Mouse (Mus musculus): ENCODE data around the gene Cmklr1. TPM values are rescaled to one million over a fixed set of nuclear protein-coding genes. Genes with fewer than 3 reads are reported as not detected.
A peak's percentile ranks its signal among the peaks of the same experiment; 100 is the strongest.

Gene Cmklr1
- polyA plus RNA-seq, 1 experiment from 2014 or later, result 2.7 TPM

GRCm38 (mm10) chr5:113644520-113644919 is 5.7 kb downstream of the Cmklr1 start:
- Histone ChIP-seq H3K4me3 (ENCODE audit: low read depth, low read length) (no peak overlapping the region), H3K9me3 (ENCODE audit: control insufficient read depth, low read length) (no peaks in the 10 kb centered on the region), H3K27me3 (ENCODE audit: control insufficient read depth, insufficient read depth, low read length) (no peaks in the 10 kb centered on the region), H3K4me2 (ENCODE audit: low read depth, severe bottlenecking) (no peak overlapping the region), H3K4me1 (ENCODE audit: control insufficient read depth, insufficient read depth, low read length) (peaks cover 10% of the 10 kb centered on the region), H3K36me3 (ENCODE audit: control insufficient read depth, insufficient read depth, low read length) (no peaks in the 10 kb centered on the region), H3K27ac (replicated peaks; ENCODE audit: low read depth, low read length) (no peak overlapping the region), H3K9ac (ENCODE audit: low read length) (no peak overlapping the region)
- ATAC-seq (ENCODE audit: insufficient number of reproducible peaks, low FRiP score, low TSS enrichment, low read depth), result no peak
- WGBS, result 85% methylated on average over 4 of the region's 4 CpGs
- DNase-seq (ENCODE audit: low spot score), result no peak

GRCm38 (mm10) chr5:113643107-113643848 is 6.9 kb downstream of the Cmklr1 start:
- Histone ChIP-seq H3K9me3 (ENCODE audit: control insufficient read depth, low read length) (no peaks in the 10 kb centered on the region), H3K4me3 (ENCODE audit: low read depth, low read length) (no peak overlapping the region), H3K36me3 (ENCODE audit: control insufficient read depth, insufficient read depth, low read length) (no peaks in the 10 kb centered on the region), H3K4me2 (ENCODE audit: low read depth, severe bottlenecking) (peak overlapping the region; percentile 27; the same call in 1 of the 2 replicates), H3K27ac (replicated peaks; ENCODE audit: low read depth, low read length) (no peak overlapping the region), H3K27me3 (ENCODE audit: control insufficient read depth, insufficient read depth, low read length) (no peaks in the 10 kb centered on the region), H3K9ac (ENCODE audit: low read length) (no peak overlapping the region), H3K4me1 (ENCODE audit: control insufficient read depth, insufficient read depth, low read length) (peaks cover 8% of the 10 kb centered on the region)
- WGBS, result 55% methylated on average over 18 of the region's 18 CpGs
- peak; percentile 62 for DNase-seq (ENCODE audit: low spot score)
- ATAC-seq (ENCODE audit: insufficient number of reproducible peaks, low FRiP score, low TSS enrichment, low read depth), result peak; percentile 63; the same call in 1 of the 2 replicates

DNA sequence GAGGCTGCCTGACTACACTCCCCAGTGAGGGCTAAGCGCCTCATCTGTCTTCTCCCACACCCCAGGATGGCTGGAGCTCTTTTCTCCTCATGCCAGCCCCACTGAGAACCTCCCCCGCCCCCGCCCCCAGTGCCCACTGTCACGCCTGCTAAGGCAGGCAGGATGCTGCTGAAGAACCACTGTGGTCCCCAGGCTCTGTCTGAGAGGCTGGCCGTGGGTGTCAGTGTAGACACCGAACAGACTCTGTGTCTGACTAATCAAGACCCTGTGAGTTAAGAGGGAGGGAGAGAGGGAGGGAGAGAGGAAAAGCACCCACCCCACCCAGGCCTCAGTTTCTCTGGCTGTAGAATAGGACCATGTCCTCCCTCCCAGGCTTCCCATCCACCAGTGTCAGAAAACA is 9.2 kb downstream of the Cmklr1 start:
- H3K9me3 ChIP-seq (ENCODE audit: control insufficient read depth, low read length), result no peaks in the 10 kb centered on the region
- H3K4me2 ChIP-seq (ENCODE audit: low read depth, severe bottlenecking), result no peak overlapping the region
- peaks cover 12% of the 10 kb centered on the region for H3K4me1 ChIP-seq (ENCODE audit: control insufficient read depth, insufficient read depth, low read length)
- ATAC-seq (ENCODE audit: insufficient number of reproducible peaks, low FRiP score, low TSS enrichment, low read depth), result no peak
- whole genome bisulfite sequencing, result 80% methylated on average over 6 of the region's 6 CpGs
- no peak for DNase-seq (ENCODE audit: low spot score)
- H3K9ac ChIP-seq (ENCODE audit: low read length), result no peak overlapping the region
- no peak overlapping the region for H3K27ac ChIP-seq (replicated peaks; ENCODE audit: low read depth, low read length)
- no peaks in the 10 kb centered on the region for H3K27me3 ChIP-seq (ENCODE audit: control insufficient read depth, insufficient read depth, low read length)
- no peak overlapping the region for H3K4me3 ChIP-seq (ENCODE audit: low read depth, low read length)
- H3K36me3 ChIP-seq (ENCODE audit: control insufficient read depth, insufficient read depth, low read length), result no peaks in the 10 kb centered on the region

DNA sequence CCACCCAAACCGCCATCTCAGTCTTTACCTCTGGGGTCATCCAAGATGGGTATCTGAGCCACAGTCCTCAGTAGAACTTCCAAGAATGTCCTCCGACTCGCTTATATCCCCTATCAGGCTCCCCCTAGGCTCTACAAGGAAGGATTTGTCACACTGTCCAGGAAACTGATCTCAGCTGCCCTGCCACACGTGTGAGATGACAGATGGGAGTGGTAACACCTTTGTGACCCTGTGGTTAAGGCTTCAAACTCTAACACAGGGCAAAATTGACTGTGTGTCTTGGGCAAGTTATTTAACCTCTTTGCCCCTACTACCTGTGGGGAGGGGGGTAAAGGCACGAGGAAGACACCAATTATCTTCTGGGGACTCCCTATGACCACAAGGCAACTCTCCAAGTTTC is 11.1 kb downstream of the Cmklr1 start:
- peaks cover 22% of the 10 kb centered on the region for H3K4me1 ChIP-seq (ENCODE audit: control insufficient read depth, insufficient read depth, low read length)
- no peak for DNase-seq (ENCODE audit: low spot score)
- H3K9me3 ChIP-seq (ENCODE audit: control insufficient read depth, low read length), result no peaks in the 10 kb centered on the region
- no peak overlapping the region for H3K4me2 ChIP-seq (ENCODE audit: low read depth, severe bottlenecking)
- ATAC-seq (ENCODE audit: insufficient number of reproducible peaks, low FRiP score, low TSS enrichment, low read depth), result no peak
- H3K36me3 ChIP-seq (ENCODE audit: control insufficient read depth, insufficient read depth, low read length), result no peaks in the 10 kb centered on the region
- H3K4me3 ChIP-seq (ENCODE audit: low read depth, low read length), result no peak overlapping the region
- WGBS, result 70% methylated on average over 5 of the region's 5 CpGs
- H3K9ac ChIP-seq (ENCODE audit: low read length), result no peak overlapping the region
- no peak overlapping the region for H3K27ac ChIP-seq (replicated peaks; ENCODE audit: low read depth, low read length)
- no peaks in the 10 kb centered on the region for H3K27me3 ChIP-seq (ENCODE audit: control insufficient read depth, insufficient read depth, low read length)

GRCm38 (mm10) chr5:113638055-113638454 is 12.2 kb downstream of the Cmklr1 start:
- Histone ChIP-seq H3K9me3 (ENCODE audit: control insufficient read depth, low read length) (no peaks in the 10 kb centered on the region), H3K4me1 (ENCODE audit: control insufficient read depth, insufficient read depth, low read length) (peaks cover 28% of the 10 kb centered on the region), H3K4me3 (ENCODE audit: low read depth, low read length) (no peak overlapping the region), H3K27me3 (ENCODE audit: control insufficient read depth, insufficient read depth, low read length) (no peaks in the 10 kb centered on the region), H3K27ac (replicated peaks; ENCODE audit: low read depth, low read length) (no peak overlapping the region), H3K4me2 (ENCODE audit: low read depth, severe bottlenecking) (no peak overlapping the region), H3K9ac (ENCODE audit: low read length) (no peak overlapping the region), H3K36me3 (ENCODE audit: control insufficient read depth, insufficient read depth, low read length) (no peaks in the 10 kb centered on the region)
- 89% methylated on average over 12 of the region's 12 CpGs for WGBS
- no peak for ATAC-seq (ENCODE audit: insufficient number of reproducible peaks, low FRiP score, low TSS enrichment, low read depth)
- no peak for DNase-seq (ENCODE audit: low spot score)

GRCm38 (mm10) chr5:113637631-113638030 is 12.6 kb downstream of the Cmklr1 start:
- H3K9me3 ChIP-seq (ENCODE audit: control insufficient read depth, low read length), result no peaks in the 10 kb centered on the region
- no peak overlapping the region for H3K4me3 ChIP-seq (ENCODE audit: low read depth, low read length)
- no peak overlapping the region for H3K27ac ChIP-seq (replicated peaks; ENCODE audit: low read depth, low read length)
- H3K9ac ChIP-seq (ENCODE audit: low read length), result no peak overlapping the region
- 79% methylated on average over 4 of the region's 4 CpGs for WGBS
- H3K4me1 ChIP-seq (ENCODE audit: control insufficient read depth, insufficient read depth, low read length), result peaks cover 30% of the 10 kb centered on the region
- no peak overlapping the region for H3K4me2 ChIP-seq (ENCODE audit: low read depth, severe bottlenecking)
- no peaks in the 10 kb centered on the region for H3K36me3 ChIP-seq (ENCODE audit: control insufficient read depth, insufficient read depth, low read length)
- ATAC-seq (ENCODE audit: insufficient number of reproducible peaks, low FRiP score, low TSS enrichment, low read depth) (no peak), DNase-seq (ENCODE audit: low spot score) (no peak)
- no peaks in the 10 kb centered on the region for H3K27me3 ChIP-seq (ENCODE audit: control insufficient read depth, insufficient read depth, low read length)

- 82% methylated on average over 15 of the region's 15 CpGs for WGBS
- H3K27me3 ChIP-seq (ENCODE audit: control insufficient read depth, insufficient read depth, low read length), result no peaks in the 10 kb centered on the region
These were observed 14.2 kb downstream of the Cmklr1 start for GRCm38 (mm10) chr5:113635861-113636565.

DNA sequence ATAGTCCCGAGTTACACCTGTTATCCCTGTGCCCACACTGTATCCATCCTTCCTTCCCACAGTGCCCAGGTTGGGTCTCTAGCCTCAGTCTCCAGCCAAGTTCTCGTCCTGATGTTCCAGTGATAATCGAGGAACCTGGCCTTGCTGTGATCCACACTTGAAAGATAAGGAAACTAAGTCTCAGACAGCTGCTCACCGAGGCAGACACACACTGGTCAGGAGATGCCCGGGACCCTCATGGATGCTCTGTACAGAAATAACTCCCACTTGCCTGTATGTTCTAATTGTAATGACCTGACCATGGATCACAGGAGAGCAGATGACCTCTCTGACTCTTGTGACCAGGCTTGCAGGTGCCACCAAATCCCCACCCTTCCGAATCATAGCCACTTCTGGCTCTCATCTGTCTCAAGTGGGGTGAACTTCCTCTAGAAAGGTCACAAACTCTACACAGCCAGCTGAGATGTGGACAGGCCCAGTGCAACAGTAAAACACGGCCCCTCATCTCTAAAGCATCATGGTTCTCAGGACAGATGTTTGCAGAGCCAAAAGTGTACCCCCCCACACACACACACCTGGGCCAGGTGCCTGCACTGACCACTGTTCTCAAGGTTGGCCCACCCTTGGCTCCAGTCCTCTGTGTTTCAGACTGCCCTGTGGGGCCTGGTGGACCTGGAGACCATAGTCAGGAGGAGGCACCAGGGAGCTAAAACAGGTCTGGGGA is 15.2 kb downstream of the Cmklr1 start:
- DNase-seq (ENCODE audit: low spot score) (no peak), ATAC-seq (ENCODE audit: insufficient number of reproducible peaks, low FRiP score, low TSS enrichment, low read depth) (no peak)
- no peak overlapping the region for H3K9ac ChIP-seq (ENCODE audit: low read length)
- 87% methylated on average over 7 of the region's 7 CpGs for WGBS
- no peak overlapping the region for H3K4me3 ChIP-seq (ENCODE audit: low read depth, low read length)
- H3K36me3 ChIP-seq (ENCODE audit: control insufficient read depth, insufficient read depth, low read length), result no peaks in the 10 kb centered on the region
- no peaks in the 10 kb centered on the region for H3K9me3 ChIP-seq (ENCODE audit: control insufficient read depth, low read length)
- H3K27me3 ChIP-seq (ENCODE audit: control insufficient read depth, insufficient read depth, low read length), result no peaks in the 10 kb centered on the region
- no peak overlapping the region for H3K27ac ChIP-seq (replicated peaks; ENCODE audit: low read depth, low read length)
- peaks cover 46% of the 10 kb centered on the region for H3K4me1 ChIP-seq (ENCODE audit: control insufficient read depth, insufficient read depth, low read length)
- H3K4me2 ChIP-seq (ENCODE audit: low read depth, severe bottlenecking), result no peak overlapping the region

More at GRCm38 (mm10) chr5:113635861-113636565, 14.2 kb downstream of the Cmklr1 start:
- no peak overlapping the region for H3K27ac ChIP-seq (replicated peaks; ENCODE audit: low read depth, low read length)
- H3K4me1 ChIP-seq (ENCODE audit: control insufficient read depth, insufficient read depth, low read length), result peaks cover 39% of the 10 kb centered on the region
- no peaks in the 10 kb centered on the region for H3K36me3 ChIP-seq (ENCODE audit: control insufficient read depth, insufficient read depth, low read length)
- DNase-seq (ENCODE audit: low spot score) (no peak), ATAC-seq (ENCODE audit: insufficient number of reproducible peaks, low FRiP score, low TSS enrichment, low read depth) (no peak)
- no peak overlapping the region for H3K4me3 ChIP-seq (ENCODE audit: low read depth, low read length)
- H3K9me3 ChIP-seq (ENCODE audit: control insufficient read depth, low read length), result no peaks in the 10 kb centered on the region
- no peak overlapping the region for H3K9ac ChIP-seq (ENCODE audit: low read length)
- no peak overlapping the region for H3K4me2 ChIP-seq (ENCODE audit: low read depth, severe bottlenecking)
